Mouse (Mus musculus) Patski (cell line): ENCODE measurements around the gene Robo4. TPM values are rescaled to one million over a fixed set of nuclear protein-coding genes. Genes with fewer than 3 reads are reported as not detected.

ENCODE experiments used
- ATAC-seq: fragments of 100-300 bp; one replicate; pipeline ENCODE4 v1.8.0; 2021
- CTCF ChIA-PET: fragments of 350-600 bp; sonication (Branson Sonifier 250); formaldehyde crosslinking; loops from one replicate; lab custom pipeline; 2022; ENCODE audit warnings: inconsistent platforms; lab: Charles Lee
- POLR2A ChIA-PET: fragments of 350-600 bp; sonication (Branson Sonifier 250); formaldehyde crosslinking; loops from one replicate; lab custom pipeline; 2022; ENCODE audit warnings: antibody characterized with exemption, inconsistent platforms; lab: Charles Lee
- DNase-seq: peaks from one replicate; pipeline ENCODE4 v3.0.0-alpha.2; 2011; ENCODE audit warnings: low read depth, low spot score
- H3K27me3 ChIP-seq: fragments of 371-371 bp; one replicate; pipeline ENCODE4 v1.5.1; 2021
- CTCF ChIP-seq: fragments of 100-300 bp; IDR thresholded peaks from one replicate; pipeline ENCODE4 v1.5.1; 2021
- in situ Hi-C: fragments of 300-500 bp; cut with MboI; formaldehyde crosslinking; loops from 3 replicates; pipeline ENCODE4 v1.11.1; 2018; ENCODE audit warnings: low pct_unique_long_range_greater_than_20kb, mixed read lengths
- polyA plus RNA-seq: library from polyadenylated mRNA; unstranded; gene quantifications from one replicate; pipeline ENCODE4 v1.2.3, GENCODE M21; 2021

The Robo4 gene
- polyA plus RNA-seq, 1 experiment from 2014 or later: not detected

GRCm38 (mm10) chr9:37462764-37463163 is 61.1 kb downstream of the Robo4 start:
- CTCF ChIA-PET: interaction anchor here (0.7 to 4.8 kb wide), 14 partner anchors 10 to 156 kb away, joined by 3 to 34 read pairs (median 4); partner anchors contain the start of gene Spa17
- H3K27me3 ChIP-seq: peaks cover 3% of the 10 kb centered on the region
- DNase-seq (no peak), ATAC-seq (peak; percentile 51)
- POLR2A ChIA-PET: interaction anchor here (0.7 kb wide), 1 partner anchor 64 kb away, joined by 3 read pairs; no protein-coding TSS in a partner anchor
- in situ Hi-C loops: loop anchor here (5.0 to 10.0 kb wide), 2 partner anchors 65 to 152 kb away; partner anchors contain the start of genes Esam and Spa17
- TF ChIP-seq CTCF: peak; percentile 77

Other genes with a start within 250 kb of the Robo4 start
- 15.8 TPM for gene Tmem218, start 193.7 kb upstream of the Robo4 start, polyA plus RNA-seq
- 0.26 TPM for gene Slc37a2, start 146.2 kb upstream of the Robo4 start, polyA plus RNA-seq
- gene Ccdc15, start 53.5 kb upstream of the Robo4 start, polyA plus RNA-seq: 1.3 TPM
- not detected for gene Hepacam, start 34.5 kb upstream of the Robo4 start, polyA plus RNA-seq
- 0.28 TPM for gene Robo3, start 31.3 kb downstream of the Robo4 start, polyA plus RNA-seq
- 33.1 TPM for gene Msantd2, start 87.4 kb downstream of the Robo4 start, polyA plus RNA-seq
- gene Esam, start 126.2 kb downstream of the Robo4 start, polyA plus RNA-seq: 83.1 TPM
- 1.8 TPM for gene Vsig2, start 137.4 kb downstream of the Robo4 start, polyA plus RNA-seq
- 0.21 TPM for gene Nrgn, start 151.0 kb downstream of the Robo4 start, polyA plus RNA-seq
- 26.7 TPM for gene Siae, start 153.8 kb downstream of the Robo4 start, polyA plus RNA-seq
- 11.6 TPM for gene Spa17, start 211.8 kb downstream of the Robo4 start, polyA plus RNA-seq